Mouse (Mus musculus): ENCODE data around the gene Aldh1l1.

GRCm38 (mm10) chr6:90615991-90616390 lies 129.8 kb downstream of the Aldh1l1 start:
- TF ChIP-seq CTCF (IDR thresholded peaks at IDR 0.05; ENCODE audit: low read depth, low read length) (no peak), POLR2A (IDR thresholded peaks at IDR 0.05; ENCODE audit: extremely low read depth, insufficient read depth, low read length) (no peak)

Data from liver, adult 2 months (tissue).